Mouse (Mus musculus) heart, embryonic 12.5 days (tissue): ENCODE data around the gene Zfp292. TPM values are rescaled to one million over a fixed set of nuclear protein-coding genes. Genes with fewer than 3 reads are reported as not detected.
"Not testable (repeated sequence)": the region's sequence is repeated elsewhere in the genome, so short reads cannot be mapped to it uniquely, and the experiment has no call there.

ENCODE experiments used
- ATAC-seq: fragments of 200-750 bp; cut with Nextera tagmentation; 2 replicates; pipeline ENCODE4 v1.8.0; 2017; ENCODE audit warnings: moderate TSS enrichment, moderate library complexity; ENCODE audit not compliant: insufficient number of reproducible peaks, low FRiP score
- H3K27ac ChIP-seq: fragments of 300-500 bp; sonication (generic); 2 replicates; pipeline ENCODE4 v1.5.1; 2016; ENCODE audit warnings: mild to moderate bottlenecking, moderate library complexity; ENCODE audit not compliant: poor library complexity, severe bottlenecking
- H3K27me3 ChIP-seq: fragments of 300-500 bp; sonication (generic); replicated peaks from 2 replicates; pipeline ENCODE4 v1.6.1; 2016; ENCODE audit warnings: mild to moderate bottlenecking, moderate library complexity
- H3K36me3 ChIP-seq: fragments of 300-500 bp; sonication (generic); 2 replicates; pipeline ENCODE4 v1.6.1; 2016; ENCODE audit warnings: mild to moderate bottlenecking, moderate library complexity
- H3K4me1 ChIP-seq: fragments of 300-500 bp; sonication (generic); replicated peaks from 2 replicates; pipeline ENCODE4 v1.6.1; 2016; ENCODE audit warnings: mild to moderate bottlenecking
- H3K4me2 ChIP-seq: fragments of 300-500 bp; sonication (generic); 2 replicates; pipeline ENCODE4 v1.6.1; 2016; ENCODE audit warnings: mild to moderate bottlenecking, moderate library complexity
- H3K4me3 ChIP-seq: fragments of 300-500 bp; sonication (generic); 2 replicates; pipeline ENCODE4 v1.5.1; 2016; ENCODE audit warnings: mild to moderate bottlenecking
- H3K9ac ChIP-seq: fragments of 300-500 bp; sonication (generic); 2 replicates; pipeline ENCODE4 v1.6.1; 2016; ENCODE audit warnings: mild to moderate bottlenecking, moderate library complexity
- H3K9me3 ChIP-seq: fragments of 300-500 bp; sonication (generic); replicated peaks from 2 replicates; pipeline ENCODE4 v1.6.1; 2016; ENCODE audit warnings: mild to moderate bottlenecking, moderate library complexity
- WGBS: fragments of 180-500 bp; shearing (Covaris S2); methylation state at CpG from one replicate; pipeline ENCODE4 v1.1.7; 2016; 5-methylcytosine and 5-hydroxymethylcytosine counted together
- polyA plus RNA-seq: library from polyadenylated mRNA; unstranded; fragments of >200 nt; fragmentation: Nextera tagmentation; extraction: Ambion mirVana; gene quantifications from 2 replicates; pipeline ENCODE4 v1.2.1, GENCODE M21; 2016

Gene Zfp292
- polyA plus RNA-seq: 18.6 and 19.8 TPM in 2 replicates

DNA sequence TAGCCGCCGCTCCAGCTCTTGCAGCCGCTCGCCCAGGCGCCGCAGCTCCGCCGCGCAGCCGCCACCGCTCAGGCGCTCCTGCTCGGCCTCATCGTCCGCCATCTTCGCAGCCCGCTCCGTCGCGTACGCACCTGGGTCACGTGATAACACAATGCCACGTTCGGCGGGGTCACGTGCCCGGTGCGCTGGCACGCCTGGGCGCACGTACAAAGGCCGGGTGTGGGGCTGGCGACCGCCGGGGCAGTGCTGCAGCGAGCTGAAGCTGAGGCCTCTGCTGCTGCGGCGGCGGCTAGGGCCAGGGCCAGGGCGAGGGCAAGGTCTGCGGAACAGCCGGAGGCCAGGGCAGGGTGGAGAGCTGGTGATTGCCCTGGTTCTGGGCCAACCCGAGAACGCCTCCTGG lies at the start of gene Zfp292:
Gene Zfp292, minus strand, starts transcription at position 143 of the 400 bp plus-strand sequence.
- peaks cover 6% of the 10 kb centered on the region; the same call in 1 of the 2 replicates for H3K36me3 ChIP-seq
- no peaks in the 10 kb centered on the region for H3K27me3 ChIP-seq
- peak within 1 kb of the TSS; percentile 78 for H3K4me2 ChIP-seq
- peak within 1 kb of the TSS; percentile 99 for H3K27ac ChIP-seq
- peak within 1 kb of the TSS; percentile 98 for H3K9ac ChIP-seq
- peaks cover 23% of the 10 kb centered on the region for H3K4me1 ChIP-seq
- peak; percentile 94 for ATAC-seq
- H3K9me3 ChIP-seq: no peaks in the 10 kb centered on the region; the same call in 1 of the 2 replicates
- under 1% methylated on average over 44 of the region's 44 CpGs for WGBS
- H3K4me3 ChIP-seq: peak within 1 kb of the TSS; percentile 83

DNA sequence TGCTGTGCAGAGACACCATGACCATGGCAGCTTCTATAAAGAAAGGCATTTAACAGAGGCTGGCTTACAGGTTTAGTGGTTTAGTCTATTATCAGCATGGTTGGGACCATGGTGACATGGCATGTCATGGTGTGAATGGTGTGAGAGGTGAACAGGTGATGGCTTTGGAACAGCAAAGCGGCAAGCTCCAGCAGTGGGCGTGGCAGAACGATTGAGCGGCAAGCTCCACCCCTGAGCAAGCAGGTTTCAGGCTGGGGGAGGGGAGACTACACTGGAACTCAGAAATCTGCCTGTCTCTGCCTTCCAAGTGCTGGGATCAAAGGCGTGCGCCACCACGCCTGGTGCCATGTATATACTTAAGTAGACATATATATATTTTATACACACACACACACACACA lies 45.6 kb upstream of the Zfp292 start:
- not testable (repeated sequence) for ATAC-seq
- 71% methylated on average over 7 of the region's 7 CpGs for WGBS

DNA sequence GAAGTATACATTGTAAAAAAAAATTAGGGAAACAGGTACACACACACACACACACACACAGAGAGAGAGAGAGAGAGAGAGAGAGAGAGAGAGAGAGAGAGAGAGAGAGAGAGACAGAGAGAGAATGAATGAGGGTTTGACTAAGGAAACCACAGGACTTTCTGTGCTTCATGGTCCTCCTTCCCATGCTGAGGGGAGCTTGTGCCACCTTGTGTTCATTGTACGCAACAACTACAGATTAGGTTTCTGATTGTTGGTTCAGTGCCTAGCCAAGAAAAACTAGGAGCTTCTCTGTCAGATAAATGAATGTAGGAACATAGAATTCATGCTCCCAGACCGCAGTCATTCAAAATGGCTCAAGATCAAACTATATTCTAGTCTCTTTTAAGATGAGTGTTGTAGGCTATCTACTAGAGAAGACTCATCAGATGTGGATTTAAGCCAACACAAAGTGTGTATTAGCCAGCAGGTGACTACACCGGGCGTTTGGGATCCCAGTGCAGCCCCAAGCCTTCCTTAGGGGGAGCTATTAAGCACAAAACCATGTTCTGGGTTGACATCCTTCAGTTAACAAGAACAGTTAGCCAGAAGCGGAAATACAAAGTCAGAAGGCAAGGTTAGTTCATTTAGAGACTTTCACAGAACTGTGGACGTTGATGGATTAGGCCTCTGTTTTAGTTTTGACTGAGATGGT lies 39.6 kb upstream of the Zfp292 start:
- Histone ChIP-seq H3K4me2 (no peak overlapping the region), H3K9ac (0 out of 2 replicates have a peak overlapping the region, but pooled peaks have one; percentile 3), H3K4me3 (no peak overlapping the region), H3K9me3 (no peaks in the 10 kb centered on the region), H3K27ac (no peak overlapping the region), H3K4me1 (no peaks in the 10 kb centered on the region), H3K27me3 (no peaks in the 10 kb centered on the region), H3K36me3 (no peaks in the 10 kb centered on the region)
- WGBS: 65% methylated on average over 6 of the region's 6 CpGs
- ATAC-seq: no peak

More for the DNA sequence above, 45.6 kb upstream of the Zfp292 start:
- not testable (repeated sequence) for H3K4me2 ChIP-seq, H3K27ac ChIP-seq, H3K9ac ChIP-seq, H3K9me3 ChIP-seq, H3K4me3 ChIP-seq, H3K27me3 ChIP-seq, H3K36me3 ChIP-seq, H3K4me1 ChIP-seq

DNA sequence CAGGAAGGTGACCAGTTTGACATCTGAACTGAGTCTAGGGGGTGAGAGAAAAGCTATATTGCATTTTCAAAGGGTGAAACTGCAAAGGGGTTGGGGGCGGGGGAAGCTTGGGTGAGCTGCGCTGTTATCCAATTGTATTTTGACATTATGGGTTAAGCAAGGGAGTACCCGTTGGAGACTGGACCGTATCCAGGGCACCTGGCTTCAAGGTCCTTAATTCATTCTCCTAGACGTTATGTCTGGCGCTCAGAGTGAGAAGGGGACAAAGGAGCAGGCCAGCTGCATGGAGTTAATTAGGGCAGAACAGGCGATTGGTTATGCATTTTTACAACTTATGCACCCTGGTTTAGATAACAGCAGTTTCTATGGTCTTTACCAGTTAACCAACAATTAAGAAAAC lies 34.6 kb upstream of the Zfp292 start:
- Histone ChIP-seq H3K9ac (no peak overlapping the region), H3K36me3 (no peaks in the 10 kb centered on the region), H3K4me3 (no peak overlapping the region), H3K9me3 (no peaks in the 10 kb centered on the region), H3K4me2 (no peak overlapping the region), H3K4me1 (no peaks in the 10 kb centered on the region), H3K27ac (no peak overlapping the region), H3K27me3 (no peaks in the 10 kb centered on the region)
- WGBS: 70% methylated on average over 7 of the region's 7 CpGs
- no peak for ATAC-seq

DNA sequence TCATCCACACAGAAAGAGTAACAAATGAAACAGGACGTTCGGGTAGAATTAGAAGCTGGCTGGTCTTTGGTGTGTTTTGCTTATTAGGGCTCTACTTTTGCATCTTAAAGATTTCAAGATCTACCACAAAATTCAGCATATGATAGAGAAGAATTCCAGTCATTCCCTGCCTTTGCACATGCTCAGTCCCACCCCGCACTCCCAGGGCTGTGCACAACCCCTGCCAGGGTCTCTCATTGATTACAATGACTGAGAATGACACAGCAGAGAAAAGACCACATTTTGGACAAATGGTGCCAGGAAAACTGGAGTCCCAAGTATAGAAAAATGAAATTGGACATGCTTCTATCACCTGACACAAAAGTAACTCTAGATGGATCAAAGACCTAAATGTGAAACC lies 29.4 kb upstream of the Zfp292 start:
- no peak overlapping the region for H3K4me3 ChIP-seq
- no peak for ATAC-seq
- WGBS: 82% methylated on average over 3 of the region's 3 CpGs
- no peaks in the 10 kb centered on the region for H3K4me1 ChIP-seq
- H3K9ac ChIP-seq: no peak overlapping the region
- no peak overlapping the region for H3K27ac ChIP-seq
- no peaks in the 10 kb centered on the region for H3K9me3 ChIP-seq
- no peaks in the 10 kb centered on the region for H3K36me3 ChIP-seq
- no peaks in the 10 kb centered on the region for H3K27me3 ChIP-seq
- no peak overlapping the region for H3K4me2 ChIP-seq

DNA sequence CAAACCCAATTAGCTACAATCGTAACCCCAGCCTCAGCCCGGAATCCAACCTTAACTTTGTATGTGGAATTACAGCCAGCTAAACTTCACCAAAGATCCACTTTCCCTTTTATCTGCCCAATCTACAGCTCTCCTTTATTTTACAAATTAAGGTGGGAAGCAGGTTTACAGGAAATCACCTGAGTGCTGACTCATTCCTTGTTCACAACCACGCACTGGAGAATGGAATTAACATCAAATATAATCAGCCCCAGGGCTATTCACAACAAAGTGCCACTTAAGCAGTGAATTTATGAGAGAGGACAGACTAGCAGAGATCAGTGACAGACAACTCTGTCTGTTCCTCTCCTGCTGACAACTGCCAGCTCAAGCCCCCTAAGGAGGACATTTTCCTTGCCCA lies 28.6 kb upstream of the Zfp292 start:
- no peak overlapping the region for H3K4me2 ChIP-seq
- no peak overlapping the region for H3K9ac ChIP-seq
- no peak overlapping the region for H3K27ac ChIP-seq
- no peaks in the 10 kb centered on the region for H3K36me3 ChIP-seq
- 66% methylated on average over 3 of the region's 3 CpGs for WGBS
- H3K4me1 ChIP-seq: no peaks in the 10 kb centered on the region
- H3K27me3 ChIP-seq: no peaks in the 10 kb centered on the region
- H3K9me3 ChIP-seq: no peaks in the 10 kb centered on the region
- H3K4me3 ChIP-seq: no peak overlapping the region
- ATAC-seq: no peak

DNA sequence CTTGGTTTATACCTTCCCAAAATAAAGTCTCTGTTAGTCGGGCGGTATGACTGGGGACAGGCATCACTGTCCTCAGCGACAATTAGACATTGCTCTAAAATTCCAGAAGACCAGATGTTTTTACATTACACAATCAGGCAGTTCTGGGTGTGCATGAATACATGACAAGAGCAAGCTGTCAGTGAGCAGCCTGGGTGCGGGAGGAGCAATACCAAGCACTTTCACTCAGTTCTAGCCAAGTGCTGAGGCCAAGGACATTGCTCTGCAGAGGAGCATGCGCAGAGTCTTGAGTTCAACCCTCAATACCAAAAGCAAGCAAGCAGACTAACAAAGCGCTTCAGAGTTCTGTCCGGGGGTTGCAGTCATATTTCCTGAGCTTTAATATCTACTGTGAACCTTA lies 25.4 kb upstream of the Zfp292 start:
- H3K4me1 ChIP-seq: no peaks in the 10 kb centered on the region
- ATAC-seq: no peak
- H3K9ac ChIP-seq: no peak overlapping the region
- 85% methylated on average over 7 of the region's 7 CpGs for WGBS
- no peak overlapping the region for H3K4me3 ChIP-seq
- H3K36me3 ChIP-seq: no peaks in the 10 kb centered on the region
- no peaks in the 10 kb centered on the region; the same call in 1 of the 2 replicates for H3K9me3 ChIP-seq
- no peaks in the 10 kb centered on the region for H3K27me3 ChIP-seq
- no peak overlapping the region for H3K27ac ChIP-seq
- no peak overlapping the region for H3K4me2 ChIP-seq

DNA sequence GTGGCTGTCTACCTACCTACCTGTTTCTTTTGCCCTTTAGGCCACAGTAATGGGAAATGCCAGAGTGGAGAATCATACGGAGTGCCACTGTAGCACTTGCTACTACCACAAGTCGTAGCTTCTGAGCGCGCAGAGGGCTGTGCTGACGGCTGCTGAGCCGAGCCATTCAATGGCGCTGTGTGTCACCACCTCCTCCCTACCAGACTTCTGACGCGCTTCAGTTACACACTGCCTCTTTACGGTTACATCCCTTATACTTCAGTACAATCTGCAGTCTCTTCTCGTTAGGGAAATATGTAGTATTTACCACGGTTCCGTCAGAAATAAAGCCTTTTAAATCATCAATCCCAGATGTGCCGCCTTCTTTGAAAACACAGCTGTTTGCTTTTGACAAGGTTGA lies 24.3 kb upstream of the Zfp292 start:
- Histone ChIP-seq H3K9ac (0 out of 2 replicates have a peak overlapping the region, but pooled peaks have one; percentile 10), H3K4me3 (no peak overlapping the region), H3K4me1 (no peaks in the 10 kb centered on the region), H3K27me3 (no peaks in the 10 kb centered on the region), H3K9me3 (no peaks in the 10 kb centered on the region; the same call in 1 of the 2 replicates), H3K36me3 (no peaks in the 10 kb centered on the region), H3K27ac (no peak overlapping the region), H3K4me2 (peak overlapping the region; percentile 34)
- ATAC-seq: no peak
- WGBS: 43% methylated on average over 14 of the region's 14 CpGs

DNA sequence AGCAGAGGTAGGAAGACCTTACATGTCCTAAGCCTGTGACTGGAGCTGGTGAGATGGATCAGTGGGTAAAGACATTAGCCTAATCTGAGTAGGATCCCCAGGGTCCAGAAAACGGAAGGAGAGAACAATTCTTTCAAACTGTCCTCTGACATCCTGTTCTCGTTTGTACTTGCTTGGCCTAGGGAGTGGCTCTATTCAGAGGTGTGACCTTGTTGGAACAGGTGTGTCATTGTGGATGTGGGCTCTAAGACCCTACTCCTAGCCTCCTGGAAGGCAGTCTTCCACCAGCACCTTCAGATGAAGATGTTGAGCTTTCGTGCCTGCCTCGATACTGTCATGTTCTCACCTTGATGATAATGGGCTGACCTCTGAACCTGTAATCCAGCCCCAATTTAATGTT lies 23.4 kb upstream of the Zfp292 start:
- no peak for ATAC-seq
- no peak overlapping the region for H3K4me3 ChIP-seq
- no peak overlapping the region for H3K27ac ChIP-seq

DNA sequence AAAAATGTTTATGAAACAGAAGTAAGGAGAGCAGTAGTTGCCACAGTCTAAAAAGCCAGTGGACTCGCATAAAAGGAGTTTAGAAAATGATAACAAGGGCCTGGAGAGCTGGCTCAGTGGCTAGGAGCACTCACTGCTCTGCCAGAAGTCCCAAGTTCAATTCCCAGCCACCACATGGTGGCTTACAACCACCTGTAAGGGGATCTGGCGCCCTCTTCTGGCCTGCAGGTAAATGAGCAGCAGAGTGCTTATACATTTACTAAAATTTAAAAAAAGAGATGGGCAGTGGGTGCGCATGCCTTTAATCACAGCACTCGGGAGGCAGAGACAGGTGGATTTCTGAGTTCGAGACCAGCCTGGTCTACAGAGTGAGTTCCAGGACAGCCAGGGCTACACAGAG lies 22.6 kb upstream of the Zfp292 start:
- Histone ChIP-seq H3K27ac (no peak overlapping the region), H3K36me3 (no peaks in the 10 kb centered on the region), H3K4me1 (no peaks in the 10 kb centered on the region), H3K4me2 (no peak overlapping the region), H3K4me3 (no peak overlapping the region), H3K27me3 (no peaks in the 10 kb centered on the region), H3K9ac (no peak overlapping the region), H3K9me3 (no peaks in the 10 kb centered on the region; the same call in 1 of the 2 replicates)
- WGBS: 61% methylated on average over 5 of the region's 5 CpGs
- ATAC-seq: no peak

More for the DNA sequence above, 23.4 kb upstream of the Zfp292 start:
- 78% methylated on average over 4 of the region's 4 CpGs for WGBS
- no peak overlapping the region for H3K4me2 ChIP-seq
- no peaks in the 10 kb centered on the region for H3K27me3 ChIP-seq
- no peak overlapping the region for H3K9ac ChIP-seq
- no peaks in the 10 kb centered on the region; the same call in 1 of the 2 replicates for H3K9me3 ChIP-seq
- no peaks in the 10 kb centered on the region for H3K4me1 ChIP-seq
- H3K36me3 ChIP-seq: no peaks in the 10 kb centered on the region

DNA sequence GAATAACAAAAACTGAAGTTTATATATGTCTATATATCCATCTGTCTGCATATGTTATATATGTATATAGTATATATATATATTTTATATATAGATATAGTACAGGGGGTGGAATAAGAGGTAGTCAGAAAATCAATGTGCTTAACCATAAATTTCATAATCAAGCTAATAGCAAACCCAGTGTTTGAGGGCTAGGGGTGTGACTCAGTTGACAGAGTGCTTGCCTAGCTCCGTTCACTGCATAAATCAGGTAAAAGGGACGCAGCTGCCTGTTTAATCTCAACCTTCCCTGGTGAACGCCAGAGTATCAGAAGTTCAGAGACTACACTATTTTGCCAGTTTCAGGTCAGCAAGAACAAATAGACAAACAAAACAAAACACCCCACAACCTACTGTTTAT lies 18.8 kb upstream of the Zfp292 start:
- H3K4me1 ChIP-seq, H3K9me3 ChIP-seq, H3K36me3 ChIP-seq, H3K27ac ChIP-seq, ATAC-seq, H3K9ac ChIP-seq, H3K4me3 ChIP-seq, H3K4me2 ChIP-seq, H3K27me3 ChIP-seq: not testable (repeated sequence)
- WGBS: 58% methylated on average over 3 of the region's 3 CpGs

DNA sequence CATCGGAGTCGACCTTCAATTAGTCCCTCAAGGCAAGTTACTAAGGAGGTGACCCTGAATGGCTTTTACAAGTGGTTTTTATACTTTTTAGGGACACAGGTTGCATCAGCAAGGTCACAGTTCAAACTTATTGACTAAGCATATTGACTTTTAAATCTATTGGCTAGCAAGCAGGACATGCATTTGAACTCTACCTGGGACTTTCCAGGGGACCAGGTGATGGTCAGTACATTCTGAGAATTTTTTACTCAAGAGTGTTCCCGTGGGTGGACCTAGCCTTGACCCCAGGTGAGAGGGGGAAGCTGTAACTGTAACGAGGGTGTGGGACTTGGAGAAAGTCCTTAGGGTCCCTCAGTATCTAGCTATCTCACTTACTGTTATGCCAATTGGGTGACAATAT lies 18.4 kb upstream of the Zfp292 start:
- no peaks in the 10 kb centered on the region; the same call in 1 of the 2 replicates for H3K9me3 ChIP-seq
- no peaks in the 10 kb centered on the region for H3K36me3 ChIP-seq
- no peak for ATAC-seq
- no peak overlapping the region for H3K4me3 ChIP-seq
- no peak overlapping the region for H3K9ac ChIP-seq
- H3K4me2 ChIP-seq: no peak overlapping the region
- 0 out of 2 replicates have a peak, but pooled peaks cover 3% of the 10 kb centered on the region for H3K27me3 ChIP-seq
- H3K27ac ChIP-seq: no peak overlapping the region
- no peaks in the 10 kb centered on the region for H3K4me1 ChIP-seq
- WGBS: 75% methylated on average over 4 of the region's 4 CpGs
